Mouse (Mus musculus) 3T3-L1 (cell line): ENCODE data around the gene Celsr1.

Experiments
- DNase-seq: peaks from one replicate; pipeline ENCODE4 v3.0.0-alpha.2; 2015; ENCODE audit warnings: low read depth, low spot score

The Celsr1 gene

DNA sequence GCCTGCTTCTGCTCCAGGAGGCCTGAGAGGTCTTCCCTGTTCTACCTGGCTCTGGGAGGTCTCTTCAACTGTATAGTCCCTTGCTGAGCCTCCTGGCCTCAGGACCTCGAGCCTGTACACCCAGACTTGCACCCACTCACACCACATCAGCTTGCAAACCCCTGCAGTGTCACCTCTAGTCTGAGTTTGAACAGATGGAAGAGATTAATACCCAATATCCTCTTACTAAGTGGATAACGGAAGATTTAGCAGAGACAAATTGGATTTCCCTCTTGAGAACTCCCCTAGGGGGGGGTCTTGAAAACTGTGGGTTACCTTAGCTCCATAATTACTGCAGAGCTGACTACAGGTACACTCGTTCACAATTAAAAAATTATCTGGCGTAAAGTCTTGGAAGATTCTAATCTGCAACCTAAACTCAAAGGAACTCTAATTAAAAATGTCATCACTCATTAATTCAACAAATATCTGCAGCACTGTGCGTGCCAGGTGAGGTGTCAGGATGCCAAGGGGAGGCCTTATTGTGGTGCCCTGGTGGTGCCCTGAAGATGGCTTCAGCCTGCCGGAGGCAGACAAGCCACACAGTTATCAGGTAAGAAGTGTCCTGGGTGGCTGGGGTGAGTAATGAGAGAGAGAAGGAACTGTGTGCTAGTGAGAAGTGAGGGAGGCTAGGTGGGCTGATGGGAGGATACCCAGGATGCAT, 38.5 kb downstream of the Celsr1 start:
- no peak for DNase-seq

- no peak for DNase-seq
Observed at GRCm38 (mm10) chr15:85993931-85994583, 39.5 kb downstream of the Celsr1 start.

- no peak for DNase-seq
Observed at GRCm38 (mm10) chr15:85993386-85993785, 40.2 kb downstream of the Celsr1 start.

- DNase-seq: no peak
Observed at GRCm38 (mm10) chr15:85992125-85992495, 41.5 kb downstream of the Celsr1 start.

DNA sequence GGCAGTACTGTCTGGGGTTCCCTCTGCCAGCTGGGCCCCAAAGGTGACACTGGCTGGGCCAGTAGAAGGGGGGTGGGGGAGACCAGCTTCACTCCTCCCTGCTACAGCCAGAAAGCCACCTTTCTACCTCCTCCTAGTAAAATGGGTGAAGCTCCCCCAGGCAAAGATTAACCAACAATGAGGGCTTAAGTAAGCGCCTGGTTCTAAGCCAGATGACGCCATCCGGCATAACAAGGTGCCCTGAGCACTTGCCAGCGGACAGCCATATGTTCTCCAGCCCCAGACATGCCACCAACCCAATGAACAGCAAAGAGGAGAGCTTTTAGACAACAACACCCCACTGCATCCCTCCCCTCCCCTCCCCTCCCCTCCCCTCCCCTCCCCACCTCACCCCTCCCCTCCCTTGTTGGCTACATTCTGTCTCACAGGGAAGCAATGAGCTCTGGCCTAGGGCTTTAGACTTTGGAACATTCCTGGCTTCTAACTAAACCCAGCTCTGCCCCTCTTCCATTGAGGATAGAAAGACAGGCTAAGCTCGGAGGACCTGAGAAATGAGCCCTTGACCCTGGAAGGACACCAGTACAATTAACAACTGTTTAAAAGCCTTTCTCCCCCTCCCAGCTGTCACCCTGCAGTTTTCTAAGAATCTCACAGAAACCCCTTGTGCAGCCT, 42.0 kb downstream of the Celsr1 start:
- DNase-seq: peak; percentile 9

- DNase-seq: no peak
Observed at GRCm38 (mm10) chr15:85990696-85991443, 42.7 kb downstream of the Celsr1 start.

DNA sequence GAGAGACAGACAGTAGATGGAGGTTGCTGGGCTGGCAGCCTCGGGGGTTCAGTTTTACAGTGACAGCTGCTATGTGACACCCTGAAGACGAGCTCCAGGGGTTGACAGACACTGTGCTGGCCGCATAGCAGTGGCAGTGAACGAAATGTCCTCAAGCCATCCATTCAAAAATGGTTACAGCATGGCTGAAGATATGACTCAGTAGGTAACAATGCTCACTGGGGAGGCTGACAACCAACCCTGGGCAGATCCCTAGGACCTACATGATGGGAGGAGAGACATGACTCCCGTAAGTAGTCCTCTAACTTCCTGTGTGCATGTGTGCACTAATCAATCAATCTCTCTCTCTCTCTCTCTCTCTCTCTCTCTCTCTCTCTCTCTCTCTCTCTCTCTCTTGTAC, 45.7 kb downstream of the Celsr1 start:
- peak; percentile 61 for DNase-seq

- DNase-seq: no peak
Observed at GRCm38 (mm10) chr15:85986170-85986569, 47.4 kb downstream of the Celsr1 start.

DNA sequence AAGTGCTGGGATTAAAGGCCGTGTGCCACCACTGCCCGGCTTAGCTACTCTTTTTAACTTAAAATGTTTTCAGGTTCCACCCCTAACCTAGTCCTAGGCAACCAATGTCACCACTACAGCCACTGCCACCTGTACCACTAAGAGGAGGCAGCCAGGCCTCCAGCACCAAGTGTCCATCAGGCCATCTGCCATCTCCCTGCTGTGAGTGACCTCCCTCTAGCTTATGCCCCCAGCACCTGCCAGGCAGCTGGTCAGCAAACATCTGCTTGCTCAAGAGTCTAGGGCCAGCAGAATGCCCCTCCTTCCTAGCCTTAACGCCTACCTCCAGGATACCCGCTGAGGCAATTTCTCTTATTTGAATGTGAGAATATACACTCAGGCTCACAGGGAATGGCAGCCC, 48.0 kb downstream of the Celsr1 start:
- DNase-seq: no peak

GRCm38 (mm10) chr15:85983131-85983530, 50.4 kb downstream of the Celsr1 start:
- no peak for DNase-seq

- DNase-seq: no peak
Observed at GRCm38 (mm10) chr15:85982416-85982775, 51.2 kb downstream of the Celsr1 start.

DNA sequence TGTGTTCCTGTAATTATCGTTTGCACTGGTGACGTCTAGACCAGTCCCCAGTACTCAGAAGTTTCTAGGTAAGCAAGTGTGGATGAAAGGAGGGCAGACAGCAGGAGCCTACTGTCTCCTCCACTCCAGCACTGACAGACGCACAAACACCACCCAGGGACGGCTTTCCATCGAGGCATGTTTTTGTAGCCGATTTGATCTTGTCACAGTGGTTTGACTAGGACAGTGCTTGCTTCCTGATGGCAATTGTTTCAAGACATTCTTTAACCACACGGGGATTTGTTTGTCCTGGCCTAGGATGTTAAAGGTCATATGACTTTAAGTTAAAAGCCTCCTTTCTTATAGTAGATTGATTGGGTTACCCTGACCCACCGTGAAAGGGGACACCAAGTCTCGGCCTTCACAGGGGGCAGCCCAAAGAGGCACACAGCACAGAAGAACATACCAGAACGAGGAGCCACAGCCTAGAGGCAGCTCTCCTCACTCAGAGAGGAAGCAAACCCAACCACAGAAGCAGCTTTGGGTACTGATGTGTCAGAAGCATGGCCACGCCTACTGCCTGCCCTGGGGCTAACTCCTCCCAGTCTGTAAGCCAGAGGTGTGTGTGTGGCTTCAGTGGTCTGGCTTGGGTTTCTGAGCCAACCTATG, 51.7 kb downstream of the Celsr1 start:
- peak; percentile 88 for DNase-seq

GRCm38 (mm10) chr15:85977086-85977485, 56.5 kb downstream of the Celsr1 start:
- DNase-seq: no peak

DNA sequence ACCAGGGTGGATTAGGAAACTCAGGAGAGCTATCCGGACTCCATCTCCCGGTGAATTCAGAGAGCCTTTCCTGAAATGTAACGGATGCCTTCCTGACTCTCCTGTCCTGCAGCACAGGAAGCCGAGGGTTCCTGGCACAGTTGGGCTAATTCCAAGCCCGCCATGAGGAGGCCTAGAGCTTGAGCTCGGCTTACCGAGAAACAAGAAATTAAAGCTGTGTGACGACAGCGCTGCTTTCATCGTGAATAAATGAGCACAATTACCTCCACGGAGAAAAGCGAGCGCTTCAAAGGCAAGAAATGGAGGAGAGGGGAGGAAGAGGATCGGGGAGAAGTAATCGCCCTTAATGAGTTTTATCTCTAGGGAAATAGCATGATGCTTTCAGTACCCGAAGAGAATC, 57.8 kb downstream of the Celsr1 start:
- DNase-seq: no peak

DNA sequence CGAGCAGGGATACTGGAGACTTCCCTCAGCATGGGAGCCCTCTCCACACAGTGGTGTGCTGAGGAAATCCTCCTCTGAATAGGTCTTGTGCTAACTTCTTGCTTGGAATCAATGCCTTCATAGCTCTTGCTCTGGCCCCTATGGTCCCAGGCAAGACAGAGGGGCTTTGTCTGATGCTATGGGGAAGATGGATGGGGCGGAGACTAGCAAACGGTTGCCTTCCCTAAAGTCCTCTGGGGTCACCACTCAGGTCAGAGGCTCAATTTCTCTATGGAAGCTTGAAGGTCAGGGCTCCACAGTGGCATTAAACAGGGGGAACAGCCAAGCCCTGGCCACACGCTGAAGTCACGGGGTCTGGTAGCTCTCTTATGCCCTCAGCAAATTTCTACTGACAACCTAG, 62.0 kb downstream of the Celsr1 start:
- DNase-seq: no peak

DNA sequence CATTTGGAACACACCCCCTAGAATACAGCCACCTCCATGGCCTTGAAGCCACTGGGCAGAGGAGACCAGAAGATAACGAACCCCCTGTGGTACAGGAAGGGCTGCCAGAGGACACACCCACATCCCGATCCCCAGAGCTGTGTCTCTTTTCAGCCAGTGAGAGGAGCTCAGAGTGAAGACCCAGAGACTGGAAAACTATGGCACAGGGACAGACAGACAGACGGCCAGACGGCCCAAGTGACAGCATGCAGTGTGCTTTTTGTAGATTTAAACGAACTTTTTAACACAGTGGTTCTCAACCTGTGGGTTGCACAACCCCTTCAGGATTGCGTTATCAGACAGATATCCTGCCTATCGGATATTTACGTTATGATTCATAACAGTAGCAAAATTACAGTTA, 63.1 kb downstream of the Celsr1 start:
- DNase-seq: no peak

DNA sequence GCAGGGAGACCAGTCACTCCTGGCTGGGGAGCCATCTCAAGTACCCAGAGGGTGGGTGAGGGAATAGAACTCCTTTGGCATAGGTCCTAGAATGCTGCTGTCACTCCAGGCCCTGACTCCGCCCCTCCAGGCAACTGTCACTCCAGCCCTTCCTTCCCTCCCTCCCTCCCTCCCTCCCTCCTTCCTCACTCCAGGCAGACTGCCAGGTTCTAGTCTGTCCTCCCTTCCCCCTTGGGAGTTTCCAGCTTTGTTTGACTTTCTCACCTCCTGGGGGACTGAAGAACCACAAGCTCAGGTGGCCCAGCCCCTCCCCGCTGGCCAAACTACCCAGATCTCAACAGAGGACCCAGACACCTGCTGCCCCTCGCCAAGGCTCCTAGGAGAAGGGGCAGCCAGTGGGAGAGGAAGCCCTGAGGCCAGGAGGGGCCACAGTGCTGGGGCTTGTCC, 63.8 kb downstream of the Celsr1 start:
- peak; percentile 39 for DNase-seq

- DNase-seq: no peak
Observed at GRCm38 (mm10) chr15:85969291-85969690, 64.3 kb downstream of the Celsr1 start.

GRCm38 (mm10) chr15:85966032-85966431, 67.5 kb downstream of the Celsr1 start:
- DNase-seq: no peak

DNA sequence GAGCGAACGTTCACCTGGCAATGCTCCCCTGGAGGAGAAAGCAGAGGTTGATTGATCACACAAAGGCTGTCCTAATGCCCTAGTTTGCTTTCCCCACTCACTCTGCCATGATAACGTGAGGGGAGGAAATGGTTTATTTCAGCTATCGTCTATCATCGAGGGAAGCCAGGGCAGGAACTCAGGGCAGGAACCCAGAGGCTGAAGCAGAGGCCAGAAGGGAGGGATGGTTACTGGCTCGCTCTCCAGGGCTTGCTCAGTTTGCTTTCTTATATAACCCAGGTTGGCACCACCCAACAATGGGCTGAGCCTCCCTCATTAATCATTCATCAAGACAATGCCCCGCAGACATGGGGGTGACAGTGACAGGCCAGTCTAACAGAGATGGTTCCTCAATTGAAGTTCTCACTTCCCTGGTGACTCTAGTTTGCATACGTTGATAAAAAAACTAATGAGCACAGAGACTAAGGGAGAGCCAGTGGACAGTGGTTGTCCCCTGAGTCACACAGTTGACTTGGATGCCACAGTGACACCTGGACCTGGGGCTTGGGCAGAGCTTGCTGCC, 70.2 kb downstream of the Celsr1 start:
- no peak for DNase-seq

DNA sequence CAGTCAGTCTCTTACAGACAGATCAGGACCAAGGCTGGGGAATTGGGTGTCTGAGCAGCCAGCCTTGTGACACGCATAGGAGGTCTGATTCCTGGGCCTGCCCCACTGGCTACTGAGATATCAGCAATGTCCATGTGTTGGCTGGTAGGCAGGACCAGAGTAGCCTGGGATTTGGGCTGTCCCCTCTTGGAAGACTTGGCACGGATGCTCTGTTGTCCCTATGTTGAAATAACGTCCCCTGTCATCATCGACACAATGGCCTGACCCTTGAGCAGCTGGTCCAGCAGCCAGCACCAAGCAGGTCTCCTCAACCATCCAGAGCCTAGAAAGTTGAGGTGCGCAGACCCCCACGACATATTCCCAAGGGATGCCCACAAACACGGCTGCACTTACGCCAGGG, 70.9 kb downstream of the Celsr1 start:
- no peak for DNase-seq
